Mouse (Mus musculus) c-Kit-positive CD71-positive TER-119-positive erythroid progenitor cells, embryonic 14.5 days (primary cell): ENCODE data around the gene Ube2dnl2.

Experiments
- DNase-seq: peaks from one replicate; pipeline ENCODE4 v3.0.0-alpha.2; 2013; ENCODE audit warnings: low spot score

The Ube2dnl2 gene

DNA sequence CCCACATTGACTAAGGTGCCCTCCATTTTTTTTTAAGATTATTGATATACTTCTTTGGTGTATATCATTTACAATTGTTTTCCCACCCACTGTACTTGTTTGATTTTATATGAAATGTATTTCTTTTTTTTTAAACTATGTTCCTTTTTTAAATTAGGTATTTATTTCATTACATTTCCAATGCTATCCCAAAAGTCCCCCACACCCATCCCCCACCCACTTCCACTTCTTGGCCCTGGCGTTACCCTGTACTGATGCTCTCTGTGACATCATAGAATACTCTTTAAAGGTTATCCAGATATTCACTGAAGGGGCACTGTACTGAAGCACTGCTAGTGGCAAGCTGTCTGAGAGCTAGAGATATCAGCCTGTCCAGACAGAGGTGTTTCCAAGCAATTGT lies at the start of gene Ube2dnl2:
Gene Ube2dnl2 (plus strand): TSS at position 301 of the 400 bp plus-strand sequence.
- DNase-seq = no peak

GRCm38 (mm10) chrX:114895489-114895888 lies 11.9 kb upstream of the Ube2dnl2 start:
- no peak for DNase-seq

- DNase-seq = no peak
Measured at GRCm38 (mm10) chrX:114897506-114897905, 9.9 kb upstream of the Ube2dnl2 start.

DNA sequence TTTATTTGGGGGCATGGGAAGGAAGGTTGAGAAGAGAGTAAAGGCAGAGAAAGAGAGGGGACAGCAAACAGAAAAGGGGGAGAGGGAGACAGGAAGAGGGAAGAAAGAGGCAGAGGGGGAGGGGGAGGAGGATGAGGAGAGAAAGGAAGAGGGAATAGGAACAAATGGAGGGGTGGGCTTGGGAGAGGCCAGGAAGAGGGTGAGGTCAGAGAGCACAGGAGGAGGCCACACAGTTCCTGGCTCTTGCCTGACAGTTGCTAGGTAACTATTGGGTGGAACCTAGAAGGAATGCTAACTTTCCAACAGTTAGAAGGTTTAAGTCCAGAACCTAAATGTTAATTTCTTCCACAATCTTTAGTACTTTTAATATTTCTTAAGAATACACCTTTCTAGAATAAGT lies 4.0 kb upstream of the Ube2dnl2 start:
- DNase-seq = no peak

- no peak for DNase-seq
Measured at GRCm38 (mm10) chrX:114904712-114905111, 2.7 kb upstream of the Ube2dnl2 start, which contains the start of gene Ube2dnl1. TSS of gene Ube2dnl1 (plus strand) at chrX:114905012.

DNA sequence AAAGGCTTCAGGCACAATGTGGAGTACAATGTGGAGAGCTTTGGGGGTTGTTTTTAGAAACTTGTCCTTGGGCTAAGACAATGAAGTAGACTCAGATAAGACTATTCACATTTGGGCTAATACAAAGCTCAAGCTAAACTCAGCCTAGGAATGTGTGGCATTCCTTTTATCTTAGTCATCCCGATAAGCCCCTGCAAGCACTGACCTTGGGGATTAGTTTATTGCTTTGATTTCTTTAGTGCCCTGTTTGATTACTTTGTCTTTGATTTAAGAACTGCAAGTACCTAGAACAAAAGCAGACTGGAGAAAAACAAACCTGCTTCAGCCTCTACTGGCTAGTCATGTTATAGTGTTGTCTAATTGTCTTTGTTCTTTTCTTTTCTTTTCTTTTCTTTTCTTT lies 47.7 kb downstream of the Ube2dnl2 start:
- no peak for DNase-seq
